Mouse (Mus musculus): ENCODE data around the gene Clmn. TPM values are rescaled to one million over a fixed set of nuclear protein-coding genes. Genes with fewer than 3 reads are reported as not detected.

The Clmn gene
- polyA plus RNA-seq, 1 experiment from 2014 or later, result 0.49 TPM

DNA sequence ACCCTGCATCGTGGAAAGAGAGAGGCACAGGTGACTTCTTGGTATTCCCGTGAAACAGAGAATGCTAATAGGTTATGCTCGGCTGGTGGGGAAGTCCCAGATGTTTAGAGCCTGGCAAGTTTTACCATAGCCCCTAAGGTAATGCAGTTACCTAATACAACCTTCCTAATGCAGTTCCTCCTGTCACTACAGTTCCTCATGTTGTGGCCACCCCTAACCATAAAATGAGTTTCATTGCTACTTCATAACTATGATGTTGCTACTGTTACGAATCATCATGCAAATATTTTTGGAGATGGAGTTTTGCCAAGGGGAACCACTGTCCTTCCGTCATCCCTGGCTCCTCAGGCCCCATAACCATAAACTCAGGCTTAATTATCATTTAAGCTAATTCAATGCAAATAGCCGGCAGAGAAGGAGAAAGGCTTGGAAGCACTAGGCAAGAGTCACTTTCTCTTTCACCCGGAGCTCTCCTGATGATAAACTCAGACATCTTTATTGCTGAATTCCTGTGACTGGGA is 53.9 kb downstream of the Clmn start:
- no peak for ATAC-seq (replicated peaks; ENCODE audit: extremely low read depth, insufficient read depth, low FRiP score)
- no peak overlapping the region for H3K4me3 ChIP-seq (ENCODE audit: low read length)
- no peaks in the 10 kb centered on the region for H3K36me3 ChIP-seq (ENCODE audit: control insufficient read depth, insufficient read depth)
- no peaks in the 10 kb centered on the region for H3K9me3 ChIP-seq (replicated peaks; ENCODE audit: control insufficient read depth, low read length)
- no peak overlapping the region for H3K9ac ChIP-seq (ENCODE audit: low read length)
- H3K4me2 ChIP-seq (ENCODE audit: low read depth, low read length), result no peak overlapping the region
- 61% methylated on average over 7 of the region's 7 CpGs for WGBS
- no peaks in the 10 kb centered on the region for H3K27me3 ChIP-seq (ENCODE audit: control insufficient read depth, insufficient read depth, low read length)
- H3K4me1 ChIP-seq (ENCODE audit: control insufficient read depth, insufficient read depth, low read length), result peaks cover 10% of the 10 kb centered on the region
- no peak overlapping the region for H3K27ac ChIP-seq (ENCODE audit: low read length)

DNA sequence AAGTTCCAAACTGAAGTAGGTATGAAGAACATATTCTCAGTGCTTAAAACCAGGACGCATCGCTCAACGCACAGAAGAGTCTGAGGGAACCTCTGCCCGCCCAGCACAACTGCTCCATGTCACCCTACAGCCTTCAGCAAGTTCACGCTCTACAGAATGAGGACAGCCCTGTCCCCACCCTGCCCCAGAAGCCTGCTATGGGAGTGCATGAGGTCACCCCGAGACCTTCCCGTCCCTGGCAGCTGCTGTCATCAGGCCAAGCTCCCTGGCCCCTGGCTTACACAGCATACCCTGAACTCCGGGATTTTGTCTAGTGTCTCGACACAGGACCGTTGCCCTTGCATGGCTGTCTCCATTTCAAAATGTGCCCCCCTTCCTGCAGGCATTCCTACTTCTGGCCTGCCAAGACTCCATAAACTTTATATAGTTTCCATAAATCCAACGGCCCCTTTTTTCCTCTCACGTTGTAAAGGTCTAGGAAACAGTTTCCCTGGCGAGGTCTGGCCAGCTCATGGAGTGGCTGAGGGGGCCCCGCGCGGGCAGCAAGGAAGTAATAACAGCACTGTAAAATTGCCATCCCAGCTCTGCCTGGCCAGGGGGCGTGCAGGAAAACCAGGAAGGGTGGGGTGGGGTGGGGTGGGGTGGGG is 56.3 kb downstream of the Clmn start:
- Histone ChIP-seq H3K9me3 (replicated peaks; ENCODE audit: control insufficient read depth, low read length) (no peaks in the 10 kb centered on the region), H3K4me1 (ENCODE audit: control insufficient read depth, insufficient read depth, low read length) (peaks cover 10% of the 10 kb centered on the region), H3K36me3 (ENCODE audit: control insufficient read depth, insufficient read depth) (no peaks in the 10 kb centered on the region), H3K27me3 (ENCODE audit: control insufficient read depth, insufficient read depth, low read length) (no peaks in the 10 kb centered on the region), H3K27ac (ENCODE audit: low read length) (no peak overlapping the region), H3K9ac (ENCODE audit: low read length) (peak overlapping the region; percentile 26; the same call in 1 of the 2 replicates), H3K4me3 (ENCODE audit: low read length) (no peak overlapping the region), H3K4me2 (ENCODE audit: low read depth, low read length) (peak overlapping the region; percentile 31; the same call in 1 of the 2 replicates)
- ATAC-seq (replicated peaks; ENCODE audit: extremely low read depth, insufficient read depth, low FRiP score), result peak; percentile 60
- WGBS, result 38% methylated on average over 17 of the region's 17 CpGs

DNA sequence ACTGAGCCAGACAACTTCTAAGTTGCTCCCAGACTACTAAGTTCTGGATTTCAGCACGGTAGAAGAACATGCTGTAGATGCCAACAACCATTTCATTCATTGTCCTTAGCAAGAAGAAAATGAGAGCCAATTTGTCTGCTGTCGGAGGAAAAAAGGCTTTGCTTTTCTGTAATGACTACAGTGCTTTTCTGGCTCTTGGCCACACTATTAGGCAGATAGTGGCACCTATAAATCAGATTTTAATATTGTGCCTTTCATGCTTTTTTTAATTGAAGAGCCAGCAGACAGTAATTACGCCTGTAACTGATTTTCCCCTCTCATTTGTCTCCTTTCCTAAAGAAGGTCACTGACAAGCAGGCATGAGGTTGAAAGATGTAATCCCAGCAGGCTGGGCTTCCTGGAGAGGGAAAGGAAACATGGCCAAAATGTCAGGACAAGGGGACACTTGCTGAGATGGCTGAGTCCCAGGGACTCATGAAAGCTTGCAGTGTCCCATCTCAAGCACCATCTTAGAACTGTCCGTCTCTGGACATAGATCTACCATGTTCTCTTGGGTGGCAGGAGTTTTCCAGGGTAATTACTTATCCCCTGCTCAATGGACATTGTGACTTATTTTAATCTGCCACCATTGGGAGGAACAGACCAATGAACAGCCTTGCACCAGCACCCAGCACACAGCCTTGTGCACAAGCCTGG is 58.0 kb downstream of the Clmn start:
- no peaks in the 10 kb centered on the region for H3K36me3 ChIP-seq (ENCODE audit: control insufficient read depth, insufficient read depth)
- WGBS, result 75% methylated on average over 4 of the region's 4 CpGs
- peaks cover 4% of the 10 kb centered on the region; the same call in 1 of the 2 replicates for H3K27me3 ChIP-seq (ENCODE audit: control insufficient read depth, insufficient read depth, low read length)
- H3K9me3 ChIP-seq (replicated peaks; ENCODE audit: control insufficient read depth, low read length), result no peaks in the 10 kb centered on the region
- ATAC-seq (replicated peaks; ENCODE audit: extremely low read depth, insufficient read depth, low FRiP score), result no peak
- no peak overlapping the region for H3K9ac ChIP-seq (ENCODE audit: low read length)
- H3K4me1 ChIP-seq (ENCODE audit: control insufficient read depth, insufficient read depth, low read length), result peaks cover 10% of the 10 kb centered on the region
- no peak overlapping the region for H3K4me3 ChIP-seq (ENCODE audit: low read length)
- no peak overlapping the region for H3K27ac ChIP-seq (ENCODE audit: low read length)
- no peak overlapping the region for H3K4me2 ChIP-seq (ENCODE audit: low read depth, low read length)

DNA sequence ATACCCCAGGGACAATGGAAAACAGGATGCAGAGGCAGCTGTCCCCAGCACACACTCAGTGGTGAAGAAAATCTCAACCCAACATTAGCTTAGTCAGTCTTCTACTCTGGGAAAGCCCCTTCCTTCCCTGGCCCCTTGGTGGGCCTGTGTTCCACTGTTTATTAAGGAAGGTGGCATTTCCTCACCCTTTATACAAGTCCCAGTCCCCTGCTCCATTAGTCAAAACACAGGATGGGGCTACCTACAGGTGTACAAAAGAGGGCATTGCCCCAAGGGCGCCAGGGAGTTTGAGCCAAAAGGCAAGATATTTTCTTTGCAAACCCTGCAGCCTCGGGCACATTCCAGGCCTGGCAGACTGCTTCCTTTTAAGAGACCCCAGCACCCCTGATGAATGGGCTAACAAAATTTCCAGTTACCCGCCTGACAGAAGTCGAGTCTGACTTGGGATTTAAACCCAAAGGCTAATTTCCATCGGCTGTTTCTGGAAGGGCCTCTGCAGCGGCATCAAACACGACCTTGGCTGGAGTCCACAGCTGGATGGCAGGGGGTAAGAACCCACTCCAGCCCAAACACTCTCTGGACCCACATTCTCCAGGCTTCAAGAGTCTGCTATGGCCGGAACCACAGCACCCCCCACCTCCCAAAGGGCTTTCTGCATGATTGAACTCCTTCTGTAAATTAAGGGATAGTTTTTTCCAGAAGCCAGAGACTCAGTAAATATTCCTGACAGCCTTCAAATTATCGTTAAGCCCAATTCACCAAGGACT is 63.2 kb downstream of the Clmn start:
- Histone ChIP-seq H3K9me3 (replicated peaks; ENCODE audit: control insufficient read depth, low read length) (peaks cover 8% of the 10 kb centered on the region; the same call in 1 of the 2 replicates), H3K4me1 (ENCODE audit: control insufficient read depth, insufficient read depth, low read length) (no peaks in the 10 kb centered on the region), H3K4me2 (ENCODE audit: low read depth, low read length) (no peak overlapping the region), H3K27ac (ENCODE audit: low read length) (no peak overlapping the region), H3K4me3 (ENCODE audit: low read length) (no peak overlapping the region), H3K9ac (ENCODE audit: low read length) (no peak overlapping the region), H3K27me3 (ENCODE audit: control insufficient read depth, insufficient read depth, low read length) (peaks cover 4% of the 10 kb centered on the region; the same call in 1 of the 2 replicates), H3K36me3 (ENCODE audit: control insufficient read depth, insufficient read depth) (no peaks in the 10 kb centered on the region)
- 63% methylated on average over 9 of the region's 9 CpGs for WGBS
- no peak for ATAC-seq (replicated peaks; ENCODE audit: extremely low read depth, insufficient read depth, low FRiP score)

DNA sequence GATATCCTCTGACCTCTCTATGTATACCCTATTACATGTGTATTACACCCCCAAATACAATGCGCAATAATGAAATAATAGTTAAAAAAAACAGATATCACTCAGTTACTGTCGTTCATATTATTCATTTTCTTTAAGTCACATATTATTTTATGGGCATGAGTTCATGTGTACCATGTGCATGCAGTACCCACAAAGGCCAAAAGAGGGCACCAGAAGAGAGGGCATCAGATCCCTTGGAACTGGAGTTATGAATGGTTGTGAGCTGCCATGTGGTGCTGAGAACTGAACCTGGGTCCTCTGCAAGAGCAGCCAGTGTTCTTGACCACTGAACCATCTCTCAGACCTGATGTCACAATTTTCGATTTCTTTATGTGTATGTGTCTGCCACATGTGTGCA is 65.5 kb downstream of the Clmn start:
- no peak overlapping the region for H3K4me2 ChIP-seq (ENCODE audit: low read depth, low read length)
- H3K27me3 ChIP-seq (ENCODE audit: control insufficient read depth, insufficient read depth, low read length), result peaks cover 4% of the 10 kb centered on the region; the same call in 1 of the 2 replicates
- no peak overlapping the region for H3K9ac ChIP-seq (ENCODE audit: low read length)
- 85% methylated on average over 3 of the region's 3 CpGs for WGBS
- ATAC-seq (replicated peaks; ENCODE audit: extremely low read depth, insufficient read depth, low FRiP score), result no peak
- H3K36me3 ChIP-seq (ENCODE audit: control insufficient read depth, insufficient read depth), result no peaks in the 10 kb centered on the region
- H3K27ac ChIP-seq (ENCODE audit: low read length), result no peak overlapping the region
- H3K4me3 ChIP-seq (ENCODE audit: low read length), result no peak overlapping the region
- H3K9me3 ChIP-seq (replicated peaks; ENCODE audit: control insufficient read depth, low read length), result peaks cover 8% of the 10 kb centered on the region; the same call in 1 of the 2 replicates
- no peaks in the 10 kb centered on the region for H3K4me1 ChIP-seq (ENCODE audit: control insufficient read depth, insufficient read depth, low read length)

DNA sequence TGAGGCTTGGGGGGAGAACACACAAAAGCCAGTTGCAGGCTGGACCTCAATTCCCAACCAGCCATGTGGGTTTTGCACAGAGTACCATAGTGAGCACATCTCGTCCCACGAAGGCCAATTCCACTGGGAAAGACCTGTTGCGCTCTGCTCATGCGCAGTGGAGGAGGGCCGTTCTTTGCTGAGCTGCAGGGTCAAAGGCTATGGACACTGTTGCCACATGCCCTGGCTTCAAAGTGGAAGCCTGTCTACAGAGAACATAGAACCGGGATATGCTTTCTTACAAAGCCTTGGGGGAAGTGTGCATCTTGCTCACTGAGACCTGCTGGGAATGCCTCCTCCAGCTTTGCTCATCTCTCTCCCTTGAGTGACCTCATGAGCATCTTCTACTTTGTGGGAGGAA is 67.0 kb downstream of the Clmn start:
- Histone ChIP-seq H3K4me2 (ENCODE audit: low read depth, low read length) (no peak overlapping the region), H3K9ac (ENCODE audit: low read length) (no peak overlapping the region), H3K27ac (ENCODE audit: low read length) (no peak overlapping the region), H3K4me1 (ENCODE audit: control insufficient read depth, insufficient read depth, low read length) (no peaks in the 10 kb centered on the region), H3K4me3 (ENCODE audit: low read length) (no peak overlapping the region), H3K36me3 (ENCODE audit: control insufficient read depth, insufficient read depth) (no peaks in the 10 kb centered on the region), H3K9me3 (replicated peaks; ENCODE audit: control insufficient read depth, low read length) (peaks cover 8% of the 10 kb centered on the region; the same call in 1 of the 2 replicates), H3K27me3 (ENCODE audit: control insufficient read depth, insufficient read depth, low read length) (peaks cover 4% of the 10 kb centered on the region; the same call in 1 of the 2 replicates)
- ATAC-seq (replicated peaks; ENCODE audit: extremely low read depth, insufficient read depth, low FRiP score), result no peak
- 94% methylated on average over 6 of the region's 6 CpGs for WGBS

DNA sequence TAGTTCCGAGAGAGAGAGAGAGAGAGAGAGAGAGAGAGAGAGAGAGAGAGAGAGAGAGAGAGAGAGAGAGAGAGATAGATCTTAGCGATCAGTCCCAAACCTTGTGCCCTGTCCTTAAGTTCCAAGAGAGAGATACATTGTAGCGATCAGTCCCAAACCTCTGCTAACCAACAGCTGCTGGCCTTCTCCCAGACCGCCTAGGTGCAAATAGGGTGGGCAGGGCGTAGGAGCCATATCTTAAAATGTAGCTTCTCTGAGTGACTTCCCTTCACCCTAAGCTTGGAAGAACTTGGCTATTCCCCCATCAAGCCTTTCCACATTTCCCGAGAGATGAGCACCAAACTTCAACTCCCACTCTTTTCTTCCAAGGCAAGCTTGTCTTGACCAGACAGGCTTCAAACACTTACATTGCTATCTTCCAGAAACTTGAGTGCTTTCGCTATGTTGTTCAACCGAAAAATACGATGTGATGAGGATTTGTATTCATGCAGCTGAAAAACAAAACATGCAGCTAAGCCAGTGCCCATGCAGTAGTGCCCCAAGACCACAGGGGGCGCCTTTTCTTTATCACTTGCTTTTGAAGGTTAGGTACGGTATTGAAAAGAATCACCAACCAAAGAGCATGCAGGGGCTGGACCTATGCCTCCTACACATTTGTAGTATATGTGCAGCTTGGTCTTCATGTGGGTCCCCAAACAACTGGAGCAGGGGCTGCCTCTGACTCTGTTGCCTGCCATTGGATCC is 68.1 kb downstream of the Clmn start:
- Histone ChIP-seq H3K4me2 (ENCODE audit: low read depth, low read length) (no peak overlapping the region), H3K4me3 (ENCODE audit: low read length) (no peak overlapping the region), H3K9ac (ENCODE audit: low read length) (no peak overlapping the region), H3K4me1 (ENCODE audit: control insufficient read depth, insufficient read depth, low read length) (no peaks in the 10 kb centered on the region), H3K27ac (ENCODE audit: low read length) (no peak overlapping the region), H3K9me3 (replicated peaks; ENCODE audit: control insufficient read depth, low read length) (peaks cover 8% of the 10 kb centered on the region; the same call in 1 of the 2 replicates), H3K27me3 (ENCODE audit: control insufficient read depth, insufficient read depth, low read length) (no peaks in the 10 kb centered on the region), H3K36me3 (ENCODE audit: control insufficient read depth, insufficient read depth) (no peaks in the 10 kb centered on the region)
- no peak for ATAC-seq (replicated peaks; ENCODE audit: extremely low read depth, insufficient read depth, low FRiP score)
- 81% methylated on average over 11 of the region's 11 CpGs for WGBS

DNA sequence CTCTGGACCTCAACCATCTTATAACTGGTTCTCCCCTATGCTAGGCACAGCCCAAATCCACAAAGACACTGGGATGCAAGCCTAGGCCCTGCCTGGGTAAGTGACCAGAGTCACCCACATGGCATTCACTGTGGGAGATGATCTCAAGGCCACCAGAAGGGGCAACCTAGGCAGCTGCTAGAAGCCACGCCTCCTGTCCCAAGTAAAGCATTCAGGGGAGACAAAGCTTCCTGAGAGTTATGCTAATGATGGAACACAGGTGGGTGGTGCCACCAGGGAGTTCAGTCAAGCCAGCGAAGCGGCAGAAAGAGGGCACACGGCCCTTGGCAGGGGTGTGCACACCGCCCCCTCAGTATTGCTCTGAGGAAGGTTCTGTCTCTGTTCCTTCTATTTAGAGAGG is 69.9 kb downstream of the Clmn start:
- WGBS, result 82% methylated on average over 5 of the region's 5 CpGs
- no peaks in the 10 kb centered on the region for H3K4me1 ChIP-seq (ENCODE audit: control insufficient read depth, insufficient read depth, low read length)
- H3K27ac ChIP-seq (ENCODE audit: low read length), result no peak overlapping the region
- H3K36me3 ChIP-seq (ENCODE audit: control insufficient read depth, insufficient read depth), result no peaks in the 10 kb centered on the region
- no peak overlapping the region for H3K4me2 ChIP-seq (ENCODE audit: low read depth, low read length)
- H3K4me3 ChIP-seq (ENCODE audit: low read length), result no peak overlapping the region
- H3K9ac ChIP-seq (ENCODE audit: low read length), result no peak overlapping the region
- no peaks in the 10 kb centered on the region for H3K27me3 ChIP-seq (ENCODE audit: control insufficient read depth, insufficient read depth, low read length)
- peaks cover 8% of the 10 kb centered on the region; the same call in 1 of the 2 replicates for H3K9me3 ChIP-seq (replicated peaks; ENCODE audit: control insufficient read depth, low read length)
- no peak for ATAC-seq (replicated peaks; ENCODE audit: extremely low read depth, insufficient read depth, low FRiP score)
